Mouse (Mus musculus): ENCODE data around the gene Cyb5rl.
A peak's percentile ranks its signal among the peaks of the same experiment; 100 is the strongest.
"Not testable (repeated sequence)": the region's sequence is repeated elsewhere in the genome, so short reads cannot be mapped to it uniquely, and the experiment has no call there.

Cyb5rl gene

DNA sequence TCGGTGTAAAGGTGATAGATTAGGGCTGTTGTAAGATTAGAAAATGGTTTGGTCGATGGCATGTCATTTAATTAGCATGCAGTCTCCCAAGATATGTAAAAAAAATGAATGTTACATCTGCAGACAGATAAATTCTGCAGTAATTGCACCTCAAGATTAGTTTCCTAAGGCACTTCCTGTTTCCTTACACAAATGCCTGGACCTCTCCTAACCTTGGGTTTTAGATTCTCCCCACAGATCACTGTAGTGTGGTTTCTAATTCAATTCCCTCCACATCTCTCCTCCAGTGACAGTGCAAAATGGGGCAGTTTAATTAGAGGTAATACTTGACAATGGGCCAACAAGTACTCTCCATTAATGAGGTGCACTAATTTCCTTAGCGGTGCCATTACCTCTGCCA, 3.6 kb upstream of the Cyb5rl start:
- no peak for DNase-seq

DNA sequence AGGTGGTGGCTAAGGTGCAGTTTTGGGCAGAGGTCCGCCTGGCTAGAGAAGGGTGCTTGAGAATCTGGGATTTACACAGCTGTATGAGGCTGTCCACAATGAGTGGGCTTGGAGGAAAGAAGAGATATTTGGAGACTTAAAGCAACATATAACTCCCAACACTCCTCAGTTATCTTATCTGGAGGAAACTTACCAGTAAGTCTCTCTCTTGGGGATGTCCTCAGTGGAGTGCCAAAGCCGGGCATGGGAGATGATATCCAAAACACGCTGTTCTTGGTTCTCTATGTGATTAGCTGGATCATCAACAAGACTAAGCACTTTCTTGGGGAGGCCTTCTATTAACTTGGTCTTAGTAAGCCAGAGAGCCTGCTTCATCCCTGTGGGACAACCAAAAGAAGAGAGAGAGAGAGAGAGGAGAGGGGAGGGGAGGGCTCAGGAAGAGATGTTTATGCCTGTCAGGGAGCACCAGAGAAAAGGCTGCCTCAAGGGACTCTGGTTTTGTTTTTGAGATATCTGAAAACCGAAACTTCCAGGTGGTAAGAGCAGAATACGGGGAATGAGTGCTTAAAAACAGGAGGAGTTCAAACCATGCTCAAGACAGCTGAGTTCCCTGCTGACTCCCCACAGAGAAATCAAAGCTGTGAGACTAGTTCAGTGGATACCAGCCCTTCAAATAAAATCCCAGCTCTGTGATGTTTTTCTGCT, 2.2 kb upstream of the Cyb5rl start:
- DNase-seq, result no peak

GRCm38 (mm10) chr4:107067151-107067840, 508 bp downstream of the Cyb5rl start:
- peak; percentile 54 to 70 for DNase-seq

DNA sequence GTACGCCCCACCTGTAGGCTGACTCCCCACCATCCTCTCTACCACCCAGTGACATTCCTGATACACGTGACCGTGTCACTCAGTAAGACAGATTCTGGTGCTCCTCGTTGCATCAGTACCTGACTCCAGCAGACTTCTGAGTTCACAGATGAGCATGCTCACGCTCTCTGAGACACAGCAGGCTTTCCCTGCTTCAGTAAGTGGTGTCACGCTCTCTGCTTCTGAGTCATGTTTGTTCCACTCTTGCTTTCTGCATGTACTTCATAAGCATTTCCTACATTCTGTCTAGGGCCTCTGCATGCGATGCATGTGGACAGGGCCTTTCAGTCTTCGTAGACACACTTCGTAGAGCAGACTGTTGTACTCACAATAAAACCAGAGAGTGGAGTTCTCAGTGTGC, 5.6 kb downstream of the Cyb5rl start:
- DNase-seq, result peak in 1 of 2 experiments; percentile 26

GRCm38 (mm10) chr4:107075456-107075855, 8.7 kb downstream of the Cyb5rl start:
- peak in 1 of 2 experiments; percentile 22 for DNase-seq

GRCm38 (mm10) chr4:107078894-107079293, 12.1 kb downstream of the Cyb5rl start:
- no peak for DNase-seq

DNA sequence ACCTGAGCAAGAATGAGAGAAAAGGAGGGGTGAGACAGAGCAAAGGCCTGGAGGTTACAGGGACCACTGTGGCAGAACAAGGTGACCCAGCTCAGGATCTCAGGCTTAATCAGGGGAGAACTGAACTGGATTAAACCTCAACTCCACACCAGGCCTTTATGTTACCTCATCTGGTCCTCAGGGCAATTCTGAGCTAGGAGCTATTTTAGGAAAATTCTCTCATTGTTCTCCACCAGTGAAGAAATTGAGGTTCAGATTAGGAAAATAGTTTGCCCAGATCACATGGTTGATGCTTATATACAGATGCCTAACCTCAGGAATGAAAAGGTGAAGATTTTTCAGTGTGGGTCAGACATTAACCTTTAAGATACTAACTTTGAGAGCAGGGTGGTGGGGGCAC, 12.9 kb downstream of the Cyb5rl start:
- DNase-seq, result no peak

GRCm38 (mm10) chr4:107082185-107082584, 15.4 kb downstream of the Cyb5rl start:
- DNase-seq, result no peak

DNA sequence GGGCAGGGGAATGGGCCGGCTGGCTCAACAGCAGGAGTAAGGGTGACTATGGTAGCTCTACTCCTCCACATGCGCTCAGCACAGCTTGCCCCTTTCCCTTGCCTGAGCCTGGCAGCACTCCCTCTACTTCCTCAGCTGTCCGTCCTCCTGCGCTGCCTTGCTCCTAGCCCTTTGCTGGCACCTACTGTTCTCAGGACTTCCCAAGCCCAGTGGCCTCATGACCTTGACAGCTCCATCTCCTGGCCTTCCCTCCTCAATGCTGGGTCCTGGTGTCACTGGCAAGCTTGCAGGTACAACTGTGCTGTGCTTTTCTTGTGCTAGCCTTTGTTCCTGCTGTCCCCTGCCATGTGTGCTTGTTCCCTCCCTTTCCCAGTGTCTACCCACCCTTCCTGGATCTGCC, 16.3 kb downstream of the Cyb5rl start:
- DNase-seq, result no peak

DNA sequence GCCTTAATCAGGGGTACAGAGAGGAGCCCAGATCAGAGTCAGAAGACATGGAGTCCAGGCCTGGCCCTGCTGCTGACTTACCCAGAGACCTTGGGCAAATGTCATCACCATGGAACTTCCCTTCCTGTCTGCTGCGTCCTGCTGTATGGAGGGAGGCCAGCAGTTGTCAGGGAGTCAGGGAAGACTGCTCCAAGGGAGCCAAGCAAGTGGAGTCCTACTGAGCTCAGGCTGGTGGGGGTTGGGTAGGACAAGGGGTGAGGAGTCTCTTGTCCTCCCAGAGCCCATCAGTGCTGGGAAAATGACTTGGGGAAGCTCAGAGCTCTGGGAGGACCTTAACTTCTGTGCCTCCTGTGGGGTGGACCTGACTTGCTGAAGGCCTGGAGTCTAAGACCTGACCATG, 17.6 kb downstream of the Cyb5rl start:
- no peak for DNase-seq

GRCm38 (mm10) chr4:107084858-107085257, 18.1 kb downstream of the Cyb5rl start:
- peak; percentile 83 to 94 for DNase-seq

DNA sequence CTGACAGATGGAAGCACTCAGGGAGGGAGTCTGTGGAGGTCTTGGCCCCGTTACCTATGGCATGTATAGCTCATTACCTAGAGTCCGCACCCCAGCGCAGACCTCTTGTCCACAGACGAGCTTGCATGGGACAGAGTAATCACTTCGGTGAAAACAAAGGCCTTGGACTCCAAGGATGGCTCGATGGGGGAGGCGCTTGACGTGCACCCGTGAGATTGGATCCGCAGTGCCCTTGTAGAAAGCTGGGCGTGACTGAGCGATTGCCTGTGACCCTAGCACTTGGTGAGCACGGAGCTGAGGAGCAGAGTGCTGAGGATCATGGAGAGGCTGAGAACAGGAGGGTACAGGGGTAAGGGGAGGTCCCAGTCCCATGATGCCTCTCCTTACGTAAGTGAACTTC, 24.9 kb downstream of the Cyb5rl start:
- no peak for DNase-seq

DNA sequence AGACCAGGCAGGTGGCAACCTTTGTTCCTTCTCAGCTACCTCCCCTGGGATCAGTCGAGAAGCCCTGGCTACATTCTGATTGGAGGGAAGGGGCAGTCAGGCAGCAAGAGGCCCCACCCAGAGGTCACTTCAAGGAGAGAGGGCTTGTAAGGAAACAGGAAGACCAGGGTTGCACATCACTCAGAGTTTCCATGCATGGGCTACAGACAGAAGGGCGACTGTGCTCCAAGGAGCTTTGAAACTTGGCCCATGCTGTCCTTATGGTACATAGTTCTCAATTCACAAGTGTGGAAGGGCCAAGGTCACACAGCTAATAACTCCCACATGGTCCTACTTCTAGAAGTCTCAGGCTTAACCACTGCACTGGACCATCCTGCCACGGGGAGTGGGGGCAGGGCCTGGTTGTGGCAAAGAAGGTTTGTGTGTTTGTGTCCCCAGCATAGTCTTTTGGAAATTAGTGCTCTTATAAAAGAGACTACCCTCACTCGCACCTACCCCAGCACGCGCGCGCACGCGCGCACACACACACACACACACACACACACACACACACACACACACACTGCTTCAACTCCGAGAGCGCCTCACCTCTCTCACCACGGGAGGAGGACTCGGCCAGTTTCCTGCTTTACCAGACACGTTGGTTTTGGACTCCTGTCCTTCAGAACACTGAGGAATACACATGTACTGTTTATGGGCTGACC, 27.8 kb downstream of the Cyb5rl start:
- peak; percentile 22 to 65 for DNase-seq

GRCm38 (mm10) chr4:107096043-107096442, 29.3 kb downstream of the Cyb5rl start:
- DNase-seq, result no peak

- DNase-seq, result no peak
These were observed 30.1 kb downstream of the Cyb5rl start, which contains the start of gene Cdcp2 for GRCm38 (mm10) chr4:107096841-107097373. Gene Cdcp2, plus strand, starts transcription at chr4:107096891.

DNA sequence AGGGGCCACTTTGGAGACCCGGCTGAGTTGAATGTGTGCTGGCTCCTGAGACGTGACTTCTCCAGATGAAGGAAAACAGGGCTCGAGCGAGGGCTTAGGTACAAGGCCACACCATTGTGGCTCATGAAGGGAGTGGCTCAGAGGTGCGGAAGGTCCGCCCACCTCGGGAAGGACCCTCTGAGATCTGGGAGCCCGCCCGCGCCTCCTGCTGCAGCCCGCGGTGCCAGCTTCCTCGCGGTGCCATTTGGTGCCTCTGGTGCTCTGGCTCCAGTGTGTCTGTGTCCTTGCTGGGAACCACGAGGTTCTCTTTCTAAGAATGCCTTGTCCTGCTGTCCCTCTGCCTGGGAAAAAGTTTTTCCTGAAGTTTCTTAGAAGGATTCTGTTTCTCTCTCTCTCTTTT, 31.1 kb downstream of the Cyb5rl start:
- DNase-seq, result no peak

GRCm38 (mm10) chr4:107098375-107098774, 31.6 kb downstream of the Cyb5rl start:
- DNase-seq, result no peak

GRCm38 (mm10) chr4:107098791-107099525, 32.2 kb downstream of the Cyb5rl start:
- DNase-seq, result no peak

- DNase-seq, result no peak
These were observed 35.4 kb downstream of the Cyb5rl start for GRCm38 (mm10) chr4:107102220-107102619.

DNA sequence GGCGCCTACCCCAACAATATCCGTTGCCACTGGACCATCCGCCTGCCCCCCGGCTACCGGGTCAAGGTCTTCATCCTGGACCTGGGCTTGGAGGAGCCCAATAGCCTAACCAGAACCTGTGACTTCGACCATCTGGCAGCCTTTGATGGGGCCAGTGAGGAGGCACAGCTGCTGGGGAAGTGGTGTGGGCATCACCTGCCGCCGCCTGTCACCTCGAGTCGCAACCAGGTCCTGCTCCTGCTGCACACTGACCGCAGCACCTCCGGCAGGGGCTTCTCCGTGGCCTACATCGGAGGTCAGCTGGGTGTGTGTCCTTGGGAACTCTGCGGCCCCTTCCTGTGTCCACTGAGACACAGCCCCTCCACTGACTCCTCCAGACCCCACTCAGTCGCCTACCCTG, 40.0 kb downstream of the Cyb5rl start:
- DNase-seq, result no peak

DNA sequence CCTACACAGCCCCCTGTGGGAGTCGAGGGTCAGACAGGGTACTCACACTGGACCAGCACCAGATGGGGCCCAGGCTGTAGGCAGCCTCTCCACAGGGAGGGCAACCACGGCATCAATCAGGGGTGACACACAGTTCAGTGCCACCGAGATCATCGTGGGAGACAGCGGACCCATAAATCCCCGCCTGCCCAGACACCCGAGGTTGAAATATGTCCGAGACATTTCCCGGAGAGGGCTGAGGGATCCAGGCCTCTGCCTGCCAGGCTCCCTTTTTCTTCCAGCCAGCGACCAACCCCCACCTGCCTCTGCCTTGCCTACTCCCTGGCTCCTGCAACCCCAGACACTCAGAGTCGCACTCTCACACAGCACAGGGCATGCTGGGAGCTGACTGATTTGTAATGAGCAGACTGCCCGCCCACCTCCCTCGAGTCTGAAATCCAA, 41.5 kb downstream of the Cyb5rl start:
- DNase-seq, result peak; percentile 27 to 65

- DNase-seq, result not testable (repeated sequence)
These were observed 42.4 kb downstream of the Cyb5rl start for GRCm38 (mm10) chr4:107109181-107109580.

DNA sequence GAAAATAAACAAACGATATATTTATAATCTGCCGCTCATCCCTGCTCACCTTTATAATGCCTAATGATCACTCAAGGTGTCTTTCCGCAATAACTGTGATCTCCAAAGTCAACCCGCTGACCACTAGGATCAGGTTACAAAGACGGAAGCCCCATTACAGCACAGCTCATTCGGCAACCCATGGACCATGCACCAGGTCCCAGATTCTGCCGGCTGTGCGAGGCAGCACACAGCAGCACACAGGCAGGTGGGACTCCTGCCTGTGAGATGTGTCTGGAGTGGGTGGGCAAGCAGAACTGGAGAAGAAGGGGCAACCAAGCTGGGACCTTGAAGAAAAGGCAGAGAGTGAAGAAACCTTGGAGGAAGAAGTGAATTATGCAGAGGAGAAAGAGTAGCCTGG, 47.5 kb downstream of the Cyb5rl start:
- no peak for DNase-seq
